Mouse (Mus musculus) adrenal gland, postnatal 25 days (tissue): ENCODE data around the gene Tmem44. TPM values are rescaled to one million over a fixed set of nuclear protein-coding genes. Genes with fewer than 3 reads are reported as not detected.

ENCODE experiments used
- DNase-seq: peaks from one replicate; pipeline ENCODE4 v3.0.0; 2021; ENCODE audit warnings: mixed read lengths
- long read RNA-seq: library from polyadenylated mRNA; stranded (forward); transcript quantifications from one replicate; pipeline ENCODE4 v2.0.0, GENCODE M21; 2021
- total RNA-seq: library from RNA; stranded (reverse); gene quantifications from 2 replicates; pipeline ENCODE4 v1.2.3, GENCODE M21; 2021

The Tmem44 gene
- total RNA-seq, result 3.2 and 4.5 TPM in 2 replicates
- long read RNA-seq, full-length matches to known transcripts, result 4 of 8 reads
- long read RNA-seq, partial matches to known transcripts, result 1 of 8 reads
- long read RNA-seq, other reads (novel, unspliced or antisense), result 3 of 8 reads

DNA sequence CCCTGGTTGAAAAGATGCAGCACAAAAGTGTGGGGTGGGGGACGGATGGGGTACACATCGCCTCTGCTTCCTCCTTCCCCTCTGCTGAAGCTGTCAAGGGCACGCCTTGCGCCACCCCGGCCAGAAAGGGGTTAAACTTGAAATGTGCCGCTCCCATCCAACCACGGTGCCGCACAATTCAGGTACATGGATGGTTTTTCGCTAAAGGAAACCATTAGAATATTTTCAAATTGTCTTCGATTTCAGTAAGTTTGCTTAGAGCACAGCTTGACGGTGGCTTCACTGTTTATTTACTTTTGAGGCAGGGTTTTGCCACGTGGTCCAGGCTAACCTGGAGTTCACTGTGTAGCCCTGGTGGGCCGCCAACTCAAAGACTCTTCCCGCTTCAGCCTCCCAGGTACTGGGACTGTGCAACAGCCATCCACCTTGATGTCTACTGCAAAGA is at the start of gene Tmem44:
Gene Tmem44, minus strand, starts transcription at position 95 of the 445 bp plus-strand sequence.
- no peak for DNase-seq

DNA sequence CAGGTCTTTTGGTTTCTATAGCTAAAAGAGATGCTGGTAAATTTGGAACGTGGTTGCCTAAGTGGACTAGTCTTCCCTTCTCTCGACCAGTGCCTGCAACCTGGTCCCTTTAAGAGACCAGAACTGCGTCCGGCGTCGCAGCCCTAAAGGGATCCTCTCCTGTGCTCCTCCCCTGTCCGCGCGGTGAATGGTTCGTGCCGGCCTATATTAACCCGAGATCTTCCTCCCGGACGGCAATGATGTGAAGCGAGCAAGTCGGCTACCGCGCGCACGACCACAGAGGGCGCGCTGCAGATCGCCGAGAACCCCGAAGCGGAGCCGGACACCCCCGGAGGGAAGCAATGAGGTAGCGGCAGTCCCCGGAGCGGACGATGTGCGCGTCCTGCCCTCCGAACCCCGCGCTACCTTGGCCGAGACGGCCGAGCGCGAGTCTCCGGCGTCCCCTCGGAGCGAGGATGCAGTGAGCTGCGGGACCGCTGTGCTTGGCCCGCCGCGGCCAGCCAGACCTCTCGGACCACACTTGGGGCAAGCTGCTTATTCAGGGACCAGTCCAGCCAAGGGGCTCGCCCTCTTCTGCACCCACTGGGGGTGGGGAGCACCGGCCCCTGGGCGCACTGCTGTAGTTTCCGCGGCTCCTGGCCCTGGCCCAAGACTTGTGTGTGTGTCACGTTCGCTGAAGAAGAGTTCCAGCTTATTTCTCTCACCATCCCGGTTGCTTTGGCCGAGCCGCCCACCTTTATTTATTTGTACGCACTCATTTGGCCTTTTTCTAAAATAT is 49.0 kb upstream of the Tmem44 start, which contains the start of gene Fam43a:
Gene Fam43a, plus strand, starts transcription at position 233 of the 778 bp plus-strand sequence.
- peak; percentile 92 for DNase-seq

GRCm38 (mm10) chr16:30596959-30597681 is 46.5 kb upstream of the Tmem44 start:
- peak; percentile 84 for DNase-seq

- DNase-seq, result no peak
These were observed 45.4 kb upstream of the Tmem44 start for GRCm38 (mm10) chr16:30595835-30596557.

DNA sequence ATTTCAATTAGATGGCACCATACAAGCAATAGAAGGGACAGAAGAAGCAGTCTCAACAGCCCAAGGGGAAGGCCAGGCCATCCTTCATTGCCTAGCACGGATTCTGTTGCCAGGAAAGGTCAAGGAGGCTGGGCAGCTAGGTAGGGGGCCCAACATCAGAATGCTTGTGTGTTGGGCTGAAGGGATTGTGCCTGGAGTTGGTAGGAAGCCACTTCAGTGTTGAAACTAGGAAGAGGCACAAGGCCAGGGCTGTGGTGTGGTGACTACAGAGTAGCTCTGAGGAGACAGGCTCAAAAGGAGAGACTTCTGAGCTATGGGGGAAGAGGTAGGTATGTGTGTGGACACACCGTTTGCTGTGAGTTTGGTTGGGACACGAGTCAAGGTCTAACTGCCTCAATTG is 44.7 kb upstream of the Tmem44 start:
- DNase-seq, result no peak

DNA sequence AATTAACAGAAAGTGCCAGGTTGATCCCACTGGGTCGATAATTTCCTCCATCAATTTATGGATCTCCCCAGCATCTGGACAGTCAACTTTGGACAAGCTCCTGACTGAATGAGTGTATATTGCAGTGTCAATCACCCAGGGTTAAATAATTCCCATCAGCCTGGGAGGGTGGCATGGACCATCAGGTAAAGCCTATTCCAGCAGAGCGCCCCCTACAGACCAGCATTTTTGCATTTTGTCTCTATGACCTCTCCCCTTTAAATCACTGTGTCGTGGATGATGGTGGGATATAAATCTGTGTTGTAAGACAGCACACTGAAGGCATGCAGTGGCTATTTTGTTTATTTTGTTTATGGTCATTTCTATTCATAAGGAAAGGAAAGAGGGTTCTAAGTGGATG is 41.3 kb upstream of the Tmem44 start:
- no peak for DNase-seq

DNA sequence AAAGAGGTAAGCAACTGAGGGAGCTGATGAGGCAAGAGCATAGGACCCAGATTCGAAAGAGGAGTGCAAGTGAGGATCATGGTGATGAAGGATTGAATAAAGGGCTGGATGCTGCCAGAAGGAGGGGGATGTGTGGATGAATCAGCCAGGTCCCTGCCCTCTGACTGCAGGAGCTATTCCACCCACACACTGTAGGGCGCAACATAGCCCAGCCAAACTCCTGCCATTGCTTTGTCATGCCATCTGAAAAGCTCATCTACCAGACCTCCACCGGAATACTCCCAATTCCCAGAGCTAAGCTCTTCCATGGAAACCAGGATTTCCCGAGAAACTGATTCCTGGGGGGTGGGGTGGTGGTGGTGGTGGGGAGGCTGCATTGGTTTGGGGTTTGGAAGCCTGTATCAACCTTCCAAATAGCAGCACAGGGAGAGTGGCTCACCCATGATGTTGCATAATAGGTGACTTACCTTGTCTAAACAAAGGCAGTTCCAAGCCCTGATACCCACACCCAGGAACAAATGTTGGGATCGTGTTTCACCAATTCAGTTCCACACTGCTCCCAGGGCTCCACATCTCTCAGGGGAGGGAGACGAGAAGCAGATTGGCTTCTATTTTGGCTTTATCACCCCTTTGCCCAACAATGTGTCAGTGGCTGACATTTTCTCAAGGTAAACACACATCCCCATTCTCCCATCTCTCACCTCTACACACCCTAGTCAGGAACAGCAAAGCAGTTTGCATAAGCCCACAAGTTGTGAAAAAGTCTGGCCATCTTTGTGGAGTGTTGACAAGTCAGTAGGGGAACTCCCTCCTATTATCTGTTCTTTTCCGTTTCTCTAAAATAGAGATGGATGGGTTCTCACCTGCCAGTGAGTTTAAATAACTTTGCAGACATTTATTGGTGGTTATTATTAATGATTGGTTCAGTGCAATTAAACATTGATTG is 39.9 kb upstream of the Tmem44 start:
- DNase-seq, result no peak

- DNase-seq, result peak; percentile 78
These were observed 37.1 kb upstream of the Tmem44 start, which contains the start of gene Lsg1 for GRCm38 (mm10) chr16:30587494-30588327. TSS of gene Lsg1 (minus strand) at chr16:30587592.

DNA sequence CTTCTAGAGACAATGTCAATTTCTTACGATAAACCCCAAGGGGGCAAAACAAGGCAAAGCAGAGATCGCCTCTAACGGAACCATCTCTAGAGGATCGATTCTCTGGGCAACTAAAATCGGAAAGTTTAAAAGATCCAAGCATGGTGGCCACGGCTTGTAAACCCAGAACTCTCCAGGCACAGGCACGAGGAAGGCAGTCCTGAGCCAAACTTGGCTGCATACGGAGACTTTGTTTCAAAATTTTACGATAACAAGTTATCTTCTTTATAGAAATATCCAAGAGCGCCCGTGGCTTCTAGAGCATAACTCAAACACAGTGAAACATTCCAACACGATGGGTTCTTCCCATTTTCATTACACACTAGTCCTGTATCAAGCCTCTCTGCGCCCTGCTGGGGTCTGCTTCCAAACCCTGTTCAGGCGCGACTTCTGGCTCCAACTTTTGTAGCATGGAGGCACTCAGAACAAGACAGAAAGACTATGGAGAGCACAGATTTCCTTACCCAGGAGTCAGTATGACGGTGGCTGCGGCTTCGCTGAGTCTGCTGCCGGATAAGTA is 36.4 kb upstream of the Tmem44 start:
- no peak for DNase-seq

DNA sequence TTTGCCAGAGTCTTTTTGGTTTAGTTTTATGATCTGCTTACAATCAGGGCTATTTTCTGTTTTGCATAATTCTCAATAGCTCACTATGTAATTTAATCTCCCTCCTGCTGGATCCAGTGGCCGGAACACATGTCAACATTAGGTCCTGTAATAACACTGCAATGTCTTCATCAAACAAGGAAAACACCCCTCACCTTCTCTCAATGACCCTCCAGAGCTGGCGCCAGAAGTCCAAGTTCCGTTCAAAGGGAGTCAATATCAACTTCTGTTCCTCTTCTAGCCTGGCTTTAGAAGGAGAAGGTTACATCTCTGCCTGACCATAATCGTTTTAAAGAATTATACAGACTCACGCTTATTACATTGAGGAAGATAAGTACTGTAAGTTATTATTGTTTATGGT is 30.1 kb upstream of the Tmem44 start:
- DNase-seq, result no peak

DNA sequence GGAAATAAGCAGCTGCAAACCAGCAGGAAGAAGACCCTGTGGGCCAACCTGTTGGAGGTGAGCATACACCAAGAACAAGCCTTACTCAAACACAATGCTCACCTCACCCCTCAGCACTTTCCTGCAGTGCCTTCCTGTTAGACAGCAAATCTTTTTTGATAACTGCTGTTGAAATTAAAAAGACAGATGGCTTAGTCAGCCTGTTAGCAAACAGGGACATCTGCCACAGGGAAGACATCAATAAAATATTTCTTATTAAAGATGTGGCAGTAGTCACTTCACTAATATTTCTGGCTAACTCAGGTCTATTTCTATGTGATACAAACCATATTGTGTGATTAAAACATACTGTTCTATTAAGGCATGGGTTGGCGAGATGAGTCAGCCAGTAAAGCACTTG is 25.8 kb upstream of the Tmem44 start:
- DNase-seq, result no peak

DNA sequence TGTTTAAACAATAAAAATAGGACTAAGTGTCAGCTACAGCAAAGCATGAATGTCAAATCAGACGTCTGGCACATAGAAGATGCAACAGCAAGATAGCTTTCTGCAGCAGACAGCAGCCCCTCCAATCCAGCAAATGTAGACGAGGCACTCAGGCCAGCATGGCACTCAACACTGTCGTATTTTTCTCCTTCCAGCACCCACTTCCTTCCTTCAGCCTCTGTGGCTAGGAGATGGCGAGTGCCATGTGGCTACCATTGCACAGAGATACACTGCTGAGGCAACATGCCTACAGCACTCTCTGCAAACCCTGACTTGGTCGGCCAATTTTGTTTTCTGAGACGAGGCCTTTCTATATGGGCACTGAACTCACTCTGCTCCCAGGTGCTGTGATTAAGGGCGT is 25.2 kb upstream of the Tmem44 start:
- DNase-seq, result no peak

GRCm38 (mm10) chr16:30572239-30572638 is 21.6 kb upstream of the Tmem44 start:
- DNase-seq, result no peak

DNA sequence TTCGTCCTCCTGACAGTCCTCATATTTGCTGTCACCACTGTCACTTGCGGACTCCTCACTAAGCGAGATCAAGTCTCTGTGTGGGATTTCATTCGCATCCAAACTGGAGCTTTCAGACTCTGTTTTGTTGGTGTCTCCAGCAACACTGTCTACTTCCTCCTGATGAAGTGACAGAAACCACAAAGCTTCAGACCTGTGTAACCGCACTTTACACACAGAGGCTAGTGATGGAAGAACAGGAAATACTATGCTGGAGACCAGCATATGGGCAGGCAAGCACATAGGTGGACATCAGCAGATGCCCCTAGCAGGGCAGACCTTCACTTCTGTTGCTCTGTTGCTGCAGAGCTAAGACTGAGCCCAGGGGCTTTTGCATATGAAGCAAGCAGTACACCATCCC is 20.7 kb upstream of the Tmem44 start:
- DNase-seq, result no peak

DNA sequence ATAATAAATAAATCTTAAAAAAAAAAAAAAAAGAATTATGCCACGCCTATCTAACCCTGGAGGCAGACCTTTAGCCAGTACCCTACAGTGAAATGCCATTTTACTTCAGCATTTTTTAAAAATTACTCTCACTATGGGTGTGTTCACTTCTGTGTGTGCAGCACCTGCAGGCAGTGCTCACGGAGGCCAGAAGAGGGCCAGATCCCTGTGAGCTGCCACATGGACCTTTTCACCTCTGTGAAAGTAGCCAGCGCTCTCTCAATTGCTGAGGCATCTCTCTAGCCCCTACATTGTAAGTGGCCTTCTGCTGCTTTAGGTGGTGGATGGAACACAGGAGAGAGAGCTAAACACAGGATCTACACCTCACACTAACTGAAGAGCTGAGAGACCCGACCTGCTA is 19.5 kb upstream of the Tmem44 start:
- DNase-seq, result no peak

GRCm38 (mm10) chr16:30565631-30566030 is 15.0 kb upstream of the Tmem44 start:
- DNase-seq, result no peak

DNA sequence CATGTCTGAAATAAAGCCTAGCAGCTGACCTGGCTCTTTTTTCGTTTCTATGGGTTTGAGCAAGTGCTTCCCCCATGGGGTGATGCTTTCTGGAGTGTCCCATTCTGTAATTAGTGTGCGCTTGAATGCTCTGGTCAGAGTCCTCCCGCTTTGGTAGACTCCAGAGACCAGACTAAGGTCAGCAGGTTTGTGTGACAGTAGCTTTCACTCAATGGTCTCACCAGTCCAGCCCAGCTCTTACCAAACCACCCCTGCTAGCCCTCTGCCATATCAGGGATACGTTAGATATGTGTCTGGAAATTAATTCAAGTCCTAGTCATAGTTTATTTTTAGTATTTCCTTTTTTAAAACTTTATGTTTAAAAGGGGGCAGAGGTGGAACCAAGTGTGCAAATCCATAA is 10.0 kb upstream of the Tmem44 start:
- no peak for DNase-seq

DNA sequence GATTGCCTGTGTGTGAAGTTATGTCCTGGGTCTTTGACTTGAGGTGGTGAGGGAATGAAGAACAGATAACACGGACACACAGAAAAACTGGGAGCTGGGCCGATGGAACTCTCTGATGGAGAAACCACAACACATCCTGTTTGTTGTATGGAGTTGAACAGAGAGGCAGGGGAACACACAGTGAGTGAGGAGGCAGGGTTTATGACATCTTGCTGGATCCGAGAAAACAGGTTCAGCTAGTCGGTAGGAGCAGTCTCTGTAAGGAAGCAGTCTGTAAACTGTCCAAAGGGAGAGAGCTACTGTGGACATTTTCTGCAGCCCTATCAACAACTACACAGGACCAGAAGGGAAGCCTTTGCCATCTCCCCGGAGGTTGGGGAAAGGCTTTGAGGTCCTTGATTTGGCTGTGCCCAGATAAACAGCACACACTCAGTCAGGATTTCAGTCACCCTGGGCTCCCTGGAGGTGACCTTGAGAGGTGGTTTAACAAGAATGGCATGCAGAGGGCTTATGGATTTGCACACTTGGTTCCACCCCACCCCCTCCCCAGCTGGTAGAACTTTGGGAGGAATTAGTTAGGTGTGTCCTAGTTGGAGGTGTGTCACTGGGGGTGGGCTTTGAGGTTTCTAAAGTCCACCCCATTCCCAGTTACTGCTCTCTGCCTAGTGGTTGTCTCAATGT is 8.8 kb upstream of the Tmem44 start:
- no peak for DNase-seq

- DNase-seq, result no peak
These were observed 3.5 kb upstream of the Tmem44 start for GRCm38 (mm10) chr16:30554109-30554508.
